Mouse (Mus musculus) embryonic facial prominence, embryonic 14.5 days (tissue): ENCODE results near the gene Gm20696. TPM values are rescaled to one million over a fixed set of nuclear protein-coding genes. Genes with fewer than 3 reads are reported as not detected.

Source experiments
- ATAC-seq: fragments of 200-750 bp; cut with Nextera tagmentation; 2 replicates; pipeline ENCODE4 v1.8.0; 2017; ENCODE audit warnings: low read depth, moderate number of reproducible peaks, moderate TSS enrichment
- DNase-seq: peaks from one replicate; pipeline ENCODE4 v3.0.0-alpha.2; 2015; ENCODE audit warnings: low spot score
- H3K27ac ChIP-seq: fragments of 300-500 bp; sonication (generic); replicated peaks from 2 replicates; pipeline ENCODE4 v1.5.1; 2014; ENCODE audit warnings: low read depth, mild to moderate bottlenecking, low read length, moderate library complexity
- H3K27me3 ChIP-seq: fragments of 300-500 bp; sonication (generic); replicated peaks from 2 replicates; pipeline ENCODE4 v1.6.1; 2014; ENCODE audit warnings: low read length; ENCODE audit not compliant: control insufficient read depth, insufficient read depth
- H3K36me3 ChIP-seq: fragments of 300-500 bp; sonication (generic); 2 replicates; pipeline ENCODE4 v1.6.1; 2014; ENCODE audit warnings: low read length, mixed read lengths; ENCODE audit not compliant: control insufficient read depth, insufficient read depth
- H3K4me1 ChIP-seq: fragments of 300-500 bp; sonication (generic); 2 replicates; pipeline ENCODE4 v1.6.1; 2014; ENCODE audit warnings: antibody characterized with exemption, low read length; ENCODE audit not compliant: control insufficient read depth, insufficient read depth
- H3K4me2 ChIP-seq: fragments of 300-500 bp; sonication (generic); 2 replicates; pipeline ENCODE4 v1.6.1; 2014; ENCODE audit warnings: low read depth, mild to moderate bottlenecking, low read length, moderate library complexity, mixed read lengths
- H3K4me3 ChIP-seq: fragments of 300-500 bp; sonication (generic); 2 replicates; pipeline ENCODE4 v1.5.1; 2014; ENCODE audit warnings: low read depth, mild to moderate bottlenecking, low read length
- H3K9ac ChIP-seq: fragments of 300-500 bp; sonication (generic); 2 replicates; pipeline ENCODE4 v1.6.1; 2014; ENCODE audit warnings: low read depth, mild to moderate bottlenecking, low read length, moderate library complexity, mixed read lengths
- H3K9me3 ChIP-seq: fragments of 300-500 bp; sonication (generic); 2 replicates; pipeline ENCODE4 v1.6.1; 2016; ENCODE audit warnings: low read length; ENCODE audit not compliant: control insufficient read depth
- WGBS: fragments of 180-500 bp; shearing (Covaris S2); extraction: QIAGEN DNeasy Blood & Tissue Kit; methylation state at CpG from one replicate; pipeline ENCODE4 v1.1.7; 2014; 5-methylcytosine and 5-hydroxymethylcytosine counted together
- polyA plus RNA-seq: library from polyadenylated mRNA; unstranded; fragments of >200 nt; fragmentation: Nextera tagmentation; extraction: Ambion mirVana; gene quantifications from 2 replicates; pipeline ENCODE4 v1.2.1, GENCODE M21; 2014

The Gm20696 gene
- polyA plus RNA-seq = 2.6 and 3.0 TPM in 2 replicates

- H3K4me3 ChIP-seq = peak within 1 kb of the TSS; percentile 71
- H3K4me1 ChIP-seq = peaks cover 10% of the 10 kb centered on the region
- H3K9me3 ChIP-seq = no peaks in the 10 kb centered on the region
- peak within 1 kb of the TSS; percentile 81 for H3K9ac ChIP-seq
- ATAC-seq = peak; percentile 75
- peak within 1 kb of the TSS; percentile 94 for H3K4me2 ChIP-seq
- H3K27ac ChIP-seq = peak within 1 kb of the TSS; percentile 13
- DNase-seq = peak; percentile 56
- no peaks in the 10 kb centered on the region for H3K27me3 ChIP-seq
- H3K36me3 ChIP-seq = no peaks in the 10 kb centered on the region
- under 1% methylated on average over 17 of the region's 75 CpGs for WGBS
These were observed at the start of gene Gm20696, which contains the start of gene Eif4e3 for GRCm38 (mm10) chr6:99666318-99667171. Gene Gm20696, minus strand, starts transcription at chr6:99666797. Gene Eif4e3, minus strand, starts transcription at chr6:99666771.

GRCm38 (mm10) chr6:99715913-99716312, 49.3 kb upstream of the Gm20696 start:
- WGBS = 71% methylated on average over 6 of the region's 6 CpGs
- ATAC-seq (no peak), DNase-seq (no peak)
- Histone ChIP-seq H3K9me3 (no peaks in the 10 kb centered on the region), H3K4me1 (no peaks in the 10 kb centered on the region), H3K4me2 (no peak overlapping the region), H3K27ac (no peak overlapping the region), H3K9ac (no peak overlapping the region), H3K36me3 (no peaks in the 10 kb centered on the region), H3K27me3 (peaks cover 3% of the 10 kb centered on the region; the same call in 1 of the 2 replicates), H3K4me3 (no peak overlapping the region)

- H3K4me1 ChIP-seq = no peaks in the 10 kb centered on the region
- no peaks in the 10 kb centered on the region for H3K9me3 ChIP-seq
- WGBS = 62% methylated on average over 6 of the region's 6 CpGs
- no peak for DNase-seq
- ATAC-seq = no peak
- no peak overlapping the region for H3K9ac ChIP-seq
- peaks cover 3% of the 10 kb centered on the region; the same call in 1 of the 2 replicates for H3K27me3 ChIP-seq
- no peak overlapping the region for H3K4me2 ChIP-seq
- no peak overlapping the region for H3K4me3 ChIP-seq
- H3K36me3 ChIP-seq = no peaks in the 10 kb centered on the region
- no peak overlapping the region for H3K27ac ChIP-seq
These were observed 48.6 kb upstream of the Gm20696 start for GRCm38 (mm10) chr6:99715191-99715590.

GRCm38 (mm10) chr6:99713256-99713655, 46.7 kb upstream of the Gm20696 start:
- ATAC-seq = no peak
- DNase-seq = no peak
- 70% methylated on average over 5 of the region's 5 CpGs for WGBS
- Histone ChIP-seq H3K27ac (no peak overlapping the region), H3K4me2 (no peak overlapping the region), H3K9ac (no peak overlapping the region), H3K27me3 (peaks cover 3% of the 10 kb centered on the region; the same call in 1 of the 2 replicates), H3K4me1 (no peaks in the 10 kb centered on the region), H3K4me3 (no peak overlapping the region), H3K9me3 (no peaks in the 10 kb centered on the region), H3K36me3 (no peaks in the 10 kb centered on the region)

GRCm38 (mm10) chr6:99711576-99712101, 45.0 kb upstream of the Gm20696 start:
- Histone ChIP-seq H3K9me3 (no peaks in the 10 kb centered on the region), H3K27me3 (peaks cover 2% of the 10 kb centered on the region; the same call in 1 of the 2 replicates), H3K27ac (no peak overlapping the region), H3K4me2 (no peak overlapping the region), H3K9ac (no peak overlapping the region), H3K4me3 (no peak overlapping the region), H3K4me1 (no peaks in the 10 kb centered on the region), H3K36me3 (no peaks in the 10 kb centered on the region)
- WGBS = 76% methylated on average over 11 of the region's 11 CpGs
- no peak for DNase-seq
- ATAC-seq = no peak

- DNase-seq (peak; percentile 64), ATAC-seq (peak; percentile 68)
- H3K4me1 ChIP-seq = peaks cover 9% of the 10 kb centered on the region; the same call in 1 of the 2 replicates
- no peaks in the 10 kb centered on the region for H3K36me3 ChIP-seq
- H3K4me3 ChIP-seq = no peak overlapping the region
- H3K4me2 ChIP-seq = 0 out of 2 replicates have a peak overlapping the region, but pooled peaks have one; percentile 7
- H3K9me3 ChIP-seq = no peaks in the 10 kb centered on the region
- 0 out of 2 replicates have a peak overlapping the region, but pooled peaks have one; percentile 39 for H3K27ac ChIP-seq
- WGBS = 43% methylated on average over 3 of the region's 3 CpGs
- H3K27me3 ChIP-seq = no peaks in the 10 kb centered on the region; the same call in 1 of the 2 replicates
- H3K9ac ChIP-seq = 0 out of 2 replicates have a peak overlapping the region, but pooled peaks have one; percentile 10
These were observed 33.9 kb upstream of the Gm20696 start for GRCm38 (mm10) chr6:99700484-99700883.

- no peaks in the 10 kb centered on the region for H3K36me3 ChIP-seq
- peaks cover 3% of the 10 kb centered on the region; the same call in 1 of the 2 replicates for H3K4me1 ChIP-seq
- peak; percentile 0 for ATAC-seq
- H3K4me2 ChIP-seq = peak overlapping the region; percentile 84
- 2% methylated on average over 47 of the region's 110 CpGs for WGBS
- H3K27me3 ChIP-seq = peaks cover 20% of the 10 kb centered on the region
- peak overlapping the region; percentile 89 for H3K9ac ChIP-seq
- no peaks in the 10 kb centered on the region for H3K9me3 ChIP-seq
- peak overlapping the region; percentile 81 for H3K4me3 ChIP-seq
- peak overlapping the region; percentile 68; the same call in 1 of the 2 replicates for H3K27ac ChIP-seq
- peak; percentile 6 for DNase-seq
These were observed 26.6 kb upstream of the Gm20696 start for GRCm38 (mm10) chr6:99692916-99693841.
